Mouse (Mus musculus): ENCODE results near the gene Slc22a20.
A peak's percentile ranks its signal among the peaks of the same experiment; 100 is the strongest.

The Slc22a20 gene

DNA sequence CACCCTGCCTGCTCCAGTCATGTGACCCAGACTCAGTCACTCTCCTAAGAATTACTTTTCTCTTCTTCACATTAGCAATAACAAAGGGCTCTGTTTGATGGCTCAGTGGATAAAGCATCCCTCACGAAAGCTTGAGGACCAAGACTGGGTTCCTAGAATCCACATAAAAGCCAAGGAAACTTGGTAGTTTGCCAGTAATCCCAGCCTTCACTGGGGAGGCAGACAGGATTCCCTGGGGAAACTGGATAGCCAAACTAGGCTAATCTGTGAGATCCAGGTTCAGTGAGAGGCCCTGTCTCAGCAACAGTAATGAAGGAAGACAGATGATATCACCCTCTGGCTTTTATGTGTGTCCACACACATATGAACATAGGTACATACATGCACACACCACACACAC, 5.0 kb upstream of the Slc22a20 start:
- ATAC-seq (ENCODE audit: insufficient number of reproducible peaks, low FRiP score, low TSS enrichment) = no peak

- ATAC-seq (ENCODE audit: insufficient number of reproducible peaks, low FRiP score, low TSS enrichment) = no peak
These were observed 4.1 kb upstream of the Slc22a20 start for GRCm38 (mm10) chr19:5990033-5990432.

DNA sequence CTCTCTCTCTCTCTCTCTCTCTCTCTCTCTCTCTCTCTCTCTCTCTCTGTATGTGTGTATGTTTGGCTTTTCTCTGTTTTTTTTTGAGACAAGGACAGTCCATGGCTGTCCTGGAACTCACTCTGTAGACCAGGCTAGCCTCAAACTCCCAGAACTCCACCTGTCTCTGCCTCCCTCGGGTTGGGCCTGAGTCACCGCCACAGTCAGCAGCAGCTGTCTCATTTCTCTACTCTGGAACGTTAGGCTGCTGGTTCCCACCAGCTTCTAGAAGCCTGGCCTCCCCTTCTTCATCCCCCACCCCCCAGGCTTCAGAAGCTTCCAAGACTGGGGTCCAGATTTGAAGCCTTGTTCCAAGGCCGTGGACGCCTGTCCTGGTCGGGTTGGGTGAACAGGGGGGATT, 3.6 kb upstream of the Slc22a20 start:
- no peak for ATAC-seq (ENCODE audit: insufficient number of reproducible peaks, low FRiP score, low TSS enrichment)

GRCm38 (mm10) chr19:5988815-5989452, 3.0 kb upstream of the Slc22a20 start:
- ATAC-seq (ENCODE audit: insufficient number of reproducible peaks, low FRiP score, low TSS enrichment) = no peak

DNA sequence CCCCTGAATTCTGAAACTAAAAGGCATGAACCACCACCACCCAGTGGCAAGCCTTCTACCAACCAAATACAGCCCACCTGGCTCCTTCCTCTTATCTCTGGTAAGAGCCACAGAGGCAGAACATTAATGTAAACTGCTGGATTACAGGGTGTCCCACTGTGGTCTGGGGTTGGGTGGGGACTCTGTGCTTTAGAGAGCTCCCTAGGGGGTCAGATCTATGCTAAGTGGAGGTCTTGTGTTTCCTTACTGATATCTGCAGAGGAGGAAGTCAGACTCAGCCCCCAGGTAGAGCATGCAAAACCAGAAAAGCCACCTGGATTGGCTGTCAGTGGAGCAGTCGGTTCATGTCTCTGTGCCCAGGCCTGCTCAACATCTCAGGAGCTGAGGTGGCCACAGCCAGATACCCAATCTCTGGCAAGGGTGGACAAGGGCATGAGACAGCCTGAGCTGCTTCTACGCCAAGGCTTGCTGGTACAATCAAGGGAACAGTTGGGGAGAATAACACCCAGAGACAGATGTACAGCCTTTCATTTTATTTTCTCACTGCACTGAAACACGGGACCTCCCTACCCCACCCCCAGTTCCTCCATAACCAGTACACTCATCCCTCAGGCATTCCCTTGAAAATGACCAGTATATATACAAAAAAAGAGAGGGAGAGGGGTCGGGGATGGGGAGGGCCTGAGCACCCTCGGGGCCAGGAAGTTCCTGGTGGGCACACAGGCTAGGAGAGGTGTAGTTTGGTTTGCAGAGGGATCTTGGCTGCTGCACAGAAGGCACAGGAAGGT, 2.3 kb upstream of the Slc22a20 start:
- no peak for ATAC-seq (ENCODE audit: insufficient number of reproducible peaks, low FRiP score, low TSS enrichment)

GRCm38 (mm10) chr19:5980477-5980876, 5.5 kb downstream of the Slc22a20 start:
- ATAC-seq (ENCODE audit: insufficient number of reproducible peaks, low FRiP score, low TSS enrichment) = no peak

DNA sequence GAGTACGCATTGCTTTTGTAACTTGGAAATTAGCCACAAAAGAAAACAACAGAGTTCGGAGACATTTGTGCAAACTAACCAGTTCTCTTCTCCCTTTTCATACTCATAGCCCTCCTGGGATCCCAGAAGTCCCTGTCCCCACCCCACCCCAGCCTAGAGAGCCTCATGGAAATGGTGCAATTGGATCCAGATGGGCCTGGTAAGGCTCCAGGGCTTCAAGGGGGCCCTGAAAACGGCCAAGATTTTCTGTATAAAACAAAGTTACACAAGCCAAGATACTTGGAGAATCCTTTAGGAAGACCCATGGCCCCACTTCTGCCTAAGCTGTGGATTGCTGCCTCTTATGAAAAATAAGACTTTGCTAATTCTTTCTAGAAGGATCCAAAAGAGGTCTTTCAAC, 8.2 kb downstream of the Slc22a20 start:
- no peak for ATAC-seq (ENCODE audit: insufficient number of reproducible peaks, low FRiP score, low TSS enrichment)

GRCm38 (mm10) chr19:5975676-5976075, 10.3 kb downstream of the Slc22a20 start:
- ATAC-seq (ENCODE audit: insufficient number of reproducible peaks, low FRiP score, low TSS enrichment) = no peak

DNA sequence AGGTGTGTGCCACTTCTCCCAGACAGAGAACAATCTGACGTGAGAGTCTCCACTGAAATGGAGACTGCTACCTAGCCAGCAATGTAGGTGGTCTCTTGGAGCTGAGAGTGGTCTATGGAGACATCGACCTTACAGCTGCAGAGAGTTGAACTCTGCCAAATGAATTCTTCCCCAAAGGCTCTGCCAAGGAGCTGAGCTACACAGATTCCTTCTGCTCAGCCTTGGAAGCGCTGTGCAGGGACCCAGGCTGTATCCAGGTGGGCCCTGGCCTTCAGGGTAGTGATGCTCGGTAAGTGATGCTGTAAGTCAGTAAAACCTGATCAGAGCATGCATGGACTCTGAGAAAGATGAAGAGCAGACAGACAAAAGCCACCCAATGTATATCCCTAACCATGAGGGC, 10.8 kb downstream of the Slc22a20 start:
- no peak for ATAC-seq (ENCODE audit: insufficient number of reproducible peaks, low FRiP score, low TSS enrichment)

- no peak for ATAC-seq (ENCODE audit: insufficient number of reproducible peaks, low FRiP score, low TSS enrichment)
These were observed 18.3 kb downstream of the Slc22a20 start for GRCm38 (mm10) chr19:5967664-5968063.

GRCm38 (mm10) chr19:5966786-5967185, 19.2 kb downstream of the Slc22a20 start:
- no peak for ATAC-seq (ENCODE audit: insufficient number of reproducible peaks, low FRiP score, low TSS enrichment)

DNA sequence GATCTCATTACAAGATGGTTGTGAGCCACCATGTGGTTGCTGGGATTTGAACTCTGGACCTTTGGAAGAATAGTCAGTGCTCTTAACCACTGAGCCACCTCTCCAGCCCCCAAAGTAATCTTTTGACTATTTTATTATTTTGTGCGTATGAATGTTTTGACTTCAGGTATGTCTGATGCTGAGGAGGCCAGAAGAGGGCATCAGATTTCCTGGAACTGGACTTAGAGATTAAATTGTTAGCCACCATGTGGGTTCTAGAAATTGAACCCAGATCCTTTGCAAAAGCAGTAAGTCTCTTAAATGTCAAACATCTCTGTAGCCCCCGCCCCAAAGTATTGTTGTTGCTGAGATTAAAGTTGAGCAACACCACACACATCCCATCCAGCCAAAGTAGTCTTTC, 20.0 kb downstream of the Slc22a20 start:
- ATAC-seq (ENCODE audit: insufficient number of reproducible peaks, low FRiP score, low TSS enrichment) = no peak

DNA sequence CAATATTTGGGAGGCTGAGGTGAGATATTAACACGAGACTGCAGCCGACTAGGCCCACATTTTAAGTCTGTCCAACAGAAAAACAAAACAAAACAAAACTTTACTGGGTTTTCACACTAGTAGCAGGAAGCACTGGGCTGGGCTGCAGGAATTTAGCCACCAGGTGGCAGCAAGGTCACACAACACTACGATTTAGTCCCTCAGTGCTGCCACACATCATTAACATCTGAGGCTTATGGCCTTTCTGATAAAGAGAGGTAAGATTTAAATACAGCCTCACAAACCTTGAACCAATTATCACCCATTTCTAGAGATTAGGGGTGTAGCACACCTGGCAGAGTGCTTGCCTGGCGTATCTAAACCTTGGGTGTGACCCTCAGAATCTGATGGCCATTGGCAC, 20.7 kb downstream of the Slc22a20 start:
- ATAC-seq (ENCODE audit: insufficient number of reproducible peaks, low FRiP score, low TSS enrichment) = no peak

GRCm38 (mm10) chr19:5964804-5965203, 21.1 kb downstream of the Slc22a20 start:
- no peak for ATAC-seq (ENCODE audit: insufficient number of reproducible peaks, low FRiP score, low TSS enrichment)

DNA sequence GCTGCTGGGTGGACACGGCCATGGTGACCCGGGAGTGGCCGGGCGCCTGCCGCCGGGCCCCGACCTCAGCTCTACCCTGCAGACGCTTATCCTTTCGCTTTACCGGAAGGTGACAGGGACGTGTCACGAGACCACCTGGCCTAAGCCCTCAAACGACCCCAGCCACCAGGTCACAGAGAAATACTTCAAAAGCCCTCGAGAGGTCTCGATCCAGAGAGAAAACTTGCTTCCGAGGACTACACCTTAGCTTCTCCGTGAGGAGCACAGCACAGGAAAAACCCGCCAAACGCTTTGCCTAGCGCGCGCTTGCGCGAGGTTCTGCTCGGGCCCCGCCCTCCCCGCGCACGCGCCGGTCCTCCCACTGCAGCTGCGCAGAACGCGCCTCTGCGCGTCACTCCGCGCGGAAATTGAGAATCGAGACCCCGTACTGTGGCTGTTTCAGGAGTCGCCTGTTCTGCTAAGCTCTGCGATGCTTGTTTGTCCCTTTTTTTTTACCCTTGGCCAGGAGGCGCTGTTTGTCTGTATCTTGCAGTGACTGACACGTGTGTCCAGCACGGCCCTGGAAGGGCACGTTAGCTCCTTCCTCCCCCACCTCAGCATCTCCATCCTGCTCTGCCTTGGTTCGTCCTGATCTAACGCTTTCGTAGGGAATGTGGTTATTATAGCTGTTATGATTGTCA, 21.9 kb downstream of the Slc22a20 start, which contains the start of gene Pola2:
Gene Pola2, minus strand, starts transcription at position 320 of the 680 bp plus-strand sequence.
- peak; percentile 74; the same call in 1 of the 2 replicates for ATAC-seq (ENCODE audit: insufficient number of reproducible peaks, low FRiP score, low TSS enrichment)

- ATAC-seq (ENCODE audit: insufficient number of reproducible peaks, low FRiP score, low TSS enrichment) = no peak
These were observed 23.3 kb downstream of the Slc22a20 start for GRCm38 (mm10) chr19:5962651-5963050.

DNA sequence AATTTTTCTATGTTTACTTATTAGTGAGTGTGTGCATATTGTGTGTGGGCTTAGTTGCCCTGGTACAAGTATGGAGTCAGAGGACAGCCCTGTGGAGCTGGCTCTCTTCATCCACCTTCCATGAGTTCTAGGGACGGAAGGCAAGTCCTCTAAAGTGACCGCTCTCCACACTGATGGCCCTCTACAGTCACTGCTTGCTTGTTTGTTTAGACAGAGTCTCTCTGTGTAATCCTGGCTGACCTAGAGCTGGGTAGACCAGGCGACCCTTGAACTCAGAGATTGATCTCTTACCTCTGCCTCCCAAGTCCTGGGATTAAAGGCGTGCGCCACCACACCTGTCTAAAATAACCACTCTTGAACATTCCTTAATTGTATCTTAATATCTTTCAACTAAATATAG, 28.6 kb downstream of the Slc22a20 start:
- ATAC-seq (ENCODE audit: insufficient number of reproducible peaks, low FRiP score, low TSS enrichment) = no peak

DNA sequence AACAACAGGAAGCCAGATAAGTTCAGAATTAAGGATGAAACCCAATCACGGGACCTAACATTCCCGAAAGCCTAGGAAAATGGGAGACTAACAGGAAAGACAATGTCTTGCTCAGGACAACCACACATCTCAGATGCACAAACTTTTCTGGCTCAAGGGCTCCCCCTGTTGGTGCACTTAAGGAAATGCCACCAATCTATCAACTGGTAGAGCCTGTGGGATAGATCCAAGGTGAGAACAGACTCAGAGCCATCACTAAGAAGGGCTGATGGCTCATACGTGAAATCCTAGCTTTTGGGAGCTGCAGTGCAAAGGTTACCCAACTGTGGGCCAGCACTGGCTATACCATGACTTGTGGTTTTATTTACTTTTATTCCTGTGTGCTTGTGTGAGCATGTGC, 29.3 kb downstream of the Slc22a20 start:
- peak; percentile 45; the same call in 1 of the 2 replicates for ATAC-seq (ENCODE audit: insufficient number of reproducible peaks, low FRiP score, low TSS enrichment)

DNA sequence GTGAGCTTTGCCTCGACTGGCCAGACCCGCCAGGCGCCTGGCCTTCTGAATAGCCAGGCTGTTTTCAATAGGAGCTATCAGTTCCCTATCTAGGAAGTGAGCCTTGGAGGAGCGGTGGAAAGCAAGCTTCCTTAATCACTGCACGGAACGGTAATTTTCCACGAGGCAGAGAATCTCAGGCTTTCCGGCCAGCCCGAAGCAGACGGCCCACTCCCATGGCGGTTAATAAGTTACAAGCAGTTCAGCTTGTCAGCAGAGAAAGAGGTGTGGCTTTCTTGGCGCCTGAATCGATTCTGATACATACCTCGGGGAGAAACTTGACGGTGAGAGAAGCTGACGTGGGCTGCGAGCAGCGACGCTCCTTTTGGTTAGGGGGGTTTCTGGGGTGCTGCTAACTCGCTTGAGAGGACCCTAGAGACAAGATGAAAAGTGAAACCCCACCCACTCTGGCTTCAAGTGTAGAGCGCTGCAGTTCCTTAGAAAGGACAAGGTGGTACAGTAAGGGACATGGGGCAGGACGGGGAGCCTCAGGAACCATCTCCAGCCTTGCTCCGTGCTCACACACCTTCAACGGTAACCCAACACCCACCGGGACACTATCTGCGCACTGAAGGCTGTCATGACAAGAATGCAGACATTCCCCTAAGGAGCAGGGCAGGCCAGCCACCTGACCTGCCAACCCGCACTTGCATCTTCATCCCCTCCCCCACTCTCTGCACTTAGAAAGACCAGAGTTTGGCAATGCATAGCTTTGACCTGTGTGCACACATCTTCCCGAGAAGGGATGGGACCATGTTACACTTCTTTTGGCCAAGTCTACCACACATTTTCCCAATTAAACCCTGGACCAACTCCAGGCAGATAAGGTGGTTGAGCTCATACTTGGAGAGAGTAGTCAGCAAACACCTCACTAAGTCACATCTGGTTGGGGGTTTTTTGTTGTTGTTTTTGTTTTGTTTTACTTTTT, 30.0 kb downstream of the Slc22a20 start:
- no peak for ATAC-seq (ENCODE audit: insufficient number of reproducible peaks, low FRiP score, low TSS enrichment)

DNA sequence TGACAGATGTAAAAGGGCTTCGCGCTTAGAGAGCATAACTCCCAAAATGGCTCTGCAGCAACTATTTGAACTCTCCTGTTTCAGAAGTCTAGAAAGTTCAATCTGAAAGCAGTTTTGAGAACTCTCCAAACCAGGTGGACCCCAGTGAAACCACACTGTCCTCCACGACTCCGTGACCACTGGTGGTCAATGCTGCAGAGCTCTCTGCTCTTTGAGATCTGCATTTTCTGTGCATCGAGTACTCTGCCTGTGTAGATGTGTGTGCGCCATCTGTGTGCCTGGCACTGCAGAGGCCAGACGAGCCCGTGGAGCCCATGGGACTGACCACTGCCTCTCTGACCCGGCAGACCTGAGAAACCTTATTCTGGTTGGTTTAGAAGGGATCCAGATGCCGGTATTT, 31.0 kb downstream of the Slc22a20 start:
- no peak for ATAC-seq (ENCODE audit: insufficient number of reproducible peaks, low FRiP score, low TSS enrichment)
